Mouse (Mus musculus) bone marrow macrophage, adult 2 months (primary cell): ENCODE results near the gene Larp4b. TPM values are rescaled to one million over a fixed set of nuclear protein-coding genes. Genes with fewer than 3 reads are reported as not detected.

ENCODE experiments used
- H3K27ac ChIP-seq: 2 replicates; pipeline ENCODE4 v1.5.1; 2012; ENCODE audit warnings: low read depth, low read length; ENCODE audit not compliant: insufficient read depth
- H3K4me1 ChIP-seq: 2 replicates; pipeline ENCODE4 v1.6.1; 2012; ENCODE audit warnings: low read length; ENCODE audit not compliant: control insufficient read depth, insufficient read depth
- H3K4me3 ChIP-seq: 2 replicates; pipeline ENCODE4 v1.5.1; 2012; ENCODE audit warnings: mild to moderate bottlenecking, low read length, moderate library complexity; ENCODE audit not compliant: insufficient read depth
- CTCF ChIP-seq: IDR thresholded peaks from 2 replicates; pipeline ENCODE4 v1.5.1; 2012; ENCODE audit warnings: low read depth, mild to moderate bottlenecking, low read length, moderate library complexity
- POLR2A ChIP-seq: IDR thresholded peaks from 2 replicates; pipeline ENCODE4 v1.6.1; 2012; ENCODE audit warnings: mild to moderate bottlenecking, low read depth, low read length, borderline replicate concordance
- polyA plus RNA-seq: library from polyadenylated mRNA; stranded (reverse); fragments of >200 nt; gene quantifications from 2 replicates; pipeline ENCODE4 v1.2.4, GENCODE M21; 2012; ENCODE audit not compliant: missing spikeins, insufficient read depth, insufficient read length

Gene Larp4b
- polyA plus RNA-seq, 1 experiment, result 54.1 TPM

GRCm38 (mm10) chr13:9149473-9150217 lies 56.0 kb downstream of the Larp4b start:
- Histone ChIP-seq H3K4me3 (0 out of 2 replicates have a peak overlapping the region, but pooled peaks have one; percentile 22), H3K4me1 (peaks cover 37% of the 10 kb centered on the region), H3K27ac (peak overlapping the region; percentile 82)
- TF ChIP-seq POLR2A, result no peak
- no peak for TF ChIP-seq CTCF

GRCm38 (mm10) chr13:9151100-9151499 lies 57.4 kb downstream of the Larp4b start:
- Histone ChIP-seq H3K4me3 (no peak overlapping the region), H3K4me1 (peaks cover 37% of the 10 kb centered on the region), H3K27ac (no peak overlapping the region)
- no peak for TF ChIP-seq CTCF

- Histone ChIP-seq H3K4me3 (no peak overlapping the region), H3K4me1 (peaks cover 37% of the 10 kb centered on the region), H3K27ac (no peak overlapping the region)
- no peak for TF ChIP-seq CTCF
- no peak for TF ChIP-seq POLR2A
Observed at GRCm38 (mm10) chr13:9151619-9152018, 57.9 kb downstream of the Larp4b start.

GRCm38 (mm10) chr13:9152267-9152666 lies 58.6 kb downstream of the Larp4b start:
- Histone ChIP-seq H3K27ac (no peak overlapping the region), H3K4me1 (peaks cover 37% of the 10 kb centered on the region), H3K4me3 (no peak overlapping the region)
- TF ChIP-seq CTCF (no peak), POLR2A (no peak)

- Histone ChIP-seq H3K27ac (no peak overlapping the region), H3K4me1 (peaks cover 36% of the 10 kb centered on the region), H3K4me3 (no peak overlapping the region)
- TF ChIP-seq CTCF, result no peak
- TF ChIP-seq POLR2A, result no peak
Observed at GRCm38 (mm10) chr13:9153803-9154202, 60.1 kb downstream of the Larp4b start.

- peaks cover 27% of the 10 kb centered on the region for H3K4me1 ChIP-seq
- no peak overlapping the region for H3K4me3 ChIP-seq
- TF ChIP-seq POLR2A (no peak), CTCF (no peak)
- H3K27ac ChIP-seq, result peak overlapping the region; percentile 41
Observed at GRCm38 (mm10) chr13:9159282-9159681, 65.6 kb downstream of the Larp4b start.

GRCm38 (mm10) chr13:9162888-9163287 lies 69.2 kb downstream of the Larp4b start:
- TF ChIP-seq POLR2A (no peak), CTCF (no peak)
- no peak overlapping the region for H3K4me3 ChIP-seq
- H3K27ac ChIP-seq, result no peak overlapping the region

GRCm38 (mm10) chr13:9167842-9168241 lies 74.2 kb downstream of the Larp4b start:
- Histone ChIP-seq H3K4me3 (no peak overlapping the region), H3K27ac (no peak overlapping the region), H3K4me1 (peaks cover 16% of the 10 kb centered on the region)
- TF ChIP-seq POLR2A, result no peak
- no peak for TF ChIP-seq CTCF

More at GRCm38 (mm10) chr13:9162888-9163287, 69.2 kb downstream of the Larp4b start:
- H3K4me1 ChIP-seq, result peaks cover 25% of the 10 kb centered on the region

- no peak overlapping the region for H3K27ac ChIP-seq
- TF ChIP-seq POLR2A (no peak), CTCF (no peak)
- H3K4me1 ChIP-seq, result peaks cover 28% of the 10 kb centered on the region
- H3K4me3 ChIP-seq, result no peak overlapping the region
Observed at GRCm38 (mm10) chr13:9169616-9170015, 75.9 kb downstream of the Larp4b start.

GRCm38 (mm10) chr13:9170726-9171125 lies 77.0 kb downstream of the Larp4b start:
- no peak overlapping the region for H3K4me3 ChIP-seq
- no peak overlapping the region for H3K27ac ChIP-seq
- TF ChIP-seq POLR2A (no peak), CTCF (no peak)
- H3K4me1 ChIP-seq, result peaks cover 30% of the 10 kb centered on the region
